Mouse (Mus musculus) spleen, adult 2 months (tissue): Measurements from ENCODE around the gene Tnfrsf26.

Experiments used
- CTCF ChIP-seq: fragments of 200-500 bp; IDR thresholded peaks from 2 replicates; pipeline ENCODE4 v1.5.1; 2011; ENCODE audit warnings: mild to moderate bottlenecking, inconsistent platforms; ENCODE audit not compliant: insufficient read depth, insufficient read length, insufficient replicate concordance; ENCODE audit errors: extremely low read depth
- POLR2A ChIP-seq: fragments of 200-500 bp; IDR thresholded peaks from 2 replicates; pipeline ENCODE4 v1.6.1; 2011; ENCODE audit warnings: low read depth, low read length, inconsistent platforms

GRCm38 (mm10) chr7:143588006-143588405 is 40.5 kb downstream of the Tnfrsf26 start:
- TF ChIP-seq CTCF (no peak), POLR2A (no peak)
